Mouse (Mus musculus): Measurements from ENCODE around the gene Lsamp.

Gene Lsamp

GRCm38 (mm10) chr16:41235829-41236228, 1251.7 kb downstream of the Lsamp start:
- DNase-seq (ENCODE audit: low spot score in 2 of 2) = no peak

GRCm38 (mm10) chr16:41242841-41243240, 1258.7 kb downstream of the Lsamp start:
- no peak for DNase-seq (ENCODE audit: low spot score in 2 of 2)

GRCm38 (mm10) chr16:41244711-41245110, 1260.5 kb downstream of the Lsamp start:
- DNase-seq (ENCODE audit: low spot score in 2 of 2) = peak in 1 of 2 experiments; percentile 71

GRCm38 (mm10) chr16:41258145-41259035, 1274.2 kb downstream of the Lsamp start:
- DNase-seq (ENCODE audit: low spot score in 2 of 2) = peak; percentile 63 to 78

GRCm38 (mm10) chr16:41275999-41276671, 1292.0 kb downstream of the Lsamp start:
- DNase-seq (ENCODE audit: low spot score in 2 of 2) = no peak

GRCm38 (mm10) chr16:41317992-41318391, 1333.8 kb downstream of the Lsamp start:
- DNase-seq (ENCODE audit: low spot score in 2 of 2) = no peak

DNA sequence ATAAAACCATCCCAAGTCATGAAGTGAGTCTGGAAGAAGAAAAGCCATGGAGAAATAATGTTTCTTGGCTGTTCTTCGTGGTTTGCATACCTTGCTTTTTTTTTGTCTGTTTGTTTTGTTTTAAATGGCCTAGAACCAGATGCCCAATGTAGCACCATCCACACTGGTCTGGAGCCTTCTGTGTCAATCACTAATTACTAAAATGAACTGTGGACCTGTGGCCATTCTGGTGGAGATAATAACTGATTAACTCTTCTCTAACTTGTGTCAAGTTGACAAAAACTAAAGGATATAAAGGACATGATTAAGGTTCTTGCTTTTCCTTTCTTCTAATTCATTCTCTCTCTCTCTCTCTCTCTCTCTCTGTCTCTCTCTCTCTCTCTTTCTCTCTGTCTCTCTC, 1359.3 kb downstream of the Lsamp start:
- no peak for DNase-seq (ENCODE audit: low spot score in 2 of 2)

GRCm38 (mm10) chr16:41365138-41365537, 1381.0 kb downstream of the Lsamp start:
- no peak for DNase-seq (ENCODE audit: low spot score in 2 of 2)

- DNase-seq (ENCODE audit: low spot score in 2 of 2) = no peak
Observed at GRCm38 (mm10) chr16:41383702-41384101, 1399.5 kb downstream of the Lsamp start.

DNA sequence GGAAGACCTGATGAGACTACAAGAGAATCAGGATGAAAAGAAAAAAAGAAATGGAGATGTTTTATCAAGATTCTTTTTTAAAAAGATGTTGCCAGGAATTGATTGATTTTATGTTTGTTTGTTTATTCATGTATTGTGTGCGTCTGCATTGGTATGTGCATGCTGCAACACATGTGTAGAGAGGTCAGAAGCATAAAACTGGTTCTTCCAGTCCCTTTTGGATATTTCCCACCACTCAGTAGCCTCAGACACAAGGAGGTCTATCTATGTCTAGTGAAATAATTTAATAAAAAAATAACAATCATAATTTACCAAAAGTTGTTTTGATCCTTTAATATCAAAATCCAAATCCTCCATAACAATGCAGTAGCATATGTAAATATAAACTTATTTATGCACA, 1400.1 kb downstream of the Lsamp start:
- DNase-seq (ENCODE audit: low spot score in 2 of 2) = no peak

- DNase-seq (ENCODE audit: low spot score in 2 of 2) = no peak
Observed at GRCm38 (mm10) chr16:41408850-41409249, 1424.7 kb downstream of the Lsamp start.

DNA sequence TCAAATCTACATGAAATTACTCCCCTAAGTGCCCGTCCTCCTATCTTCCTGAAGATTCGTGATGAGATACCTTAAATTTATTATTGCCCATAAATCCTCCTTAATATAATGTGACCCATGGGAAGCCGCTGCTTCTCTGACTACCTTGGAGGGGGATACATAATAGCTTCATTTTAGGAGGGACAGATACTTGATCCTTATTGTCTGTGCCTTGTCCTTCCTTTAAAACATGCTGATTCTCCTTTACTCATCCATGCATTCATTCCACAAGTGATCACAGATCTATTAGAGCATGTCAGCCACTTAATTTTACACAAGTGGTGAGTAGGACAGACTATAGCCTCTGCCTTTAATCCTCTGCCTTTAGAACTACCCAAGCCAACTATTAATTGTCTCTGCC, 1426.5 kb downstream of the Lsamp start:
- no peak for DNase-seq (ENCODE audit: low spot score in 2 of 2)

GRCm38 (mm10) chr16:41417363-41417762, 1433.2 kb downstream of the Lsamp start:
- no peak for DNase-seq (ENCODE audit: low spot score in 2 of 2)

DNA sequence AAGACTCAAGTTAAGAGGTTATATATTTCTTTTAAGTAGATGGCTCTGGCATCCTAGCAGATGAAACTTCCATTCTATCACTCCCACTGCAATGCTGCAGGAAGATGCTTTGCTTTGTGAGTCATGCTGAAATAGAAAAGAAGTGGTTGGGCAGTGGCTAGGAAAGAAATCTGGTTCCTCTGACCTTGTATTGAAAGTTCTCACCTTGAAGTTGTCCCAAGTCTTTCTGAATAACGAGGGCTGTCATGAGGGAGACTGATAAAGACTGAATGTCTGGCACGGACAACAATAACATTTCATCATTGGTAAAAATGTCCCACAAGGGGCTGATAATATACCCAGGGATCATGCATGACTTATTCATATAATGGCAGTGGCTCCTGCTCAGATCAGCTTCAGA, 1483.2 kb downstream of the Lsamp start:
- no peak for DNase-seq (ENCODE audit: low spot score in 2 of 2)

GRCm38 (mm10) chr16:41478694-41479093, 1494.5 kb downstream of the Lsamp start:
- no peak for DNase-seq (ENCODE audit: low spot score in 2 of 2)

- no peak for DNase-seq (ENCODE audit: low spot score in 2 of 2)
Observed at GRCm38 (mm10) chr16:41481832-41482231, 1497.7 kb downstream of the Lsamp start.

GRCm38 (mm10) chr16:41510915-41511552, 1526.9 kb downstream of the Lsamp start:
- DNase-seq (ENCODE audit: low spot score in 2 of 2) = no peak

GRCm38 (mm10) chr16:41521566-41521965, 1537.4 kb downstream of the Lsamp start:
- no peak for DNase-seq (ENCODE audit: low spot score in 2 of 2)

DNA sequence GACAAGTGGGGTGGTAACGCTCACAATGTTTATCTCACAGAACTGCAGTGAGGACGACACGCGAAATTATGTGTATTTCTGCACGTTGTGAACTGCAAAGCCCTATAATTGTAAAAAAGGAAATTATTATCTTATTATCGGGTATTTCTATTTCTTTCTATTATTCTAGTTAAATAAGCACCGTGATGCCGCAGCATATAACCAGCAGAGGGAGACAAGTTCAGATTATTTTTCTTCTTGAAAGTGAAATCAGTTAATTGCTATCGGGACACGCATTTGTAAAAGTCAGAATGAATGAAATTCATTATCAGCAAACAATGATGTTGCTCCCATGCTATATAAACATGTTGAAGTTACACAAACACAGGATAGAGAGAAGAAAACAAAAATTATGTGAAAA, 1540.1 kb downstream of the Lsamp start:
- DNase-seq (ENCODE audit: low spot score in 2 of 2) = peak in 1 of 2 experiments; percentile 13

- DNase-seq (ENCODE audit: low spot score in 2 of 2) = peak; percentile 27 to 60
Observed at GRCm38 (mm10) chr16:41532661-41533551, 1548.7 kb downstream of the Lsamp start.

DNA sequence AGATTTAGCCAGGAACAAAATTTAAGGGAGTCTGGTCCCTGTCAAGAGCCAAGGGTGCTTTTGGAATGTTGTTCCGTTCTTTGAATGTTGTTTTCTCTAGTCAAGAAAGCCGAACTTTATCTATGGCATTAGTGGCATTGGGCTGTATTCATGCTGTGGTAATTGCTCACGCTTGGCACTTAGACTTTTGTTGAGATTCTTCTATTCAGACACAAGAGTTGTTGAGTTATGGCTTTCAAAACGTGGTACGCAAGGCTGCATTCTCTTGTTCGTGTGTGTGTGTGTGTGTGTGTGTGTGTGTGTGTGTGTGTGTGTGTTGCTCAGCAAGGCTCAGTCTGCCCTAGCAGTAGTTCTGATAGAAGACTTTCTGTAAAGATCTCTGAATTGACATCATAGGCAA, 1549.5 kb downstream of the Lsamp start:
- DNase-seq (ENCODE audit: low spot score in 2 of 2) = no peak
